Mouse (Mus musculus) splenic B cell, adult 2 months (primary cell): ENCODE measurements around the gene Nkapd1.
A peak's percentile ranks its signal among the peaks of the same experiment; 100 is the strongest.

Experiments
- DNase-seq: peaks from one replicate; pipeline ENCODE4 v3.0.0-alpha.2; 2011; ENCODE audit warnings: low read depth, low spot score
- H3K27me3 ChIP-seq: 2 replicates; pipeline ENCODE4 v1.6.1; 2012; ENCODE audit warnings: mild to moderate bottlenecking, low read length, moderate library complexity, mixed read lengths; ENCODE audit not compliant: control insufficient read depth, poor library complexity, insufficient read depth, severe bottlenecking
- H3K36me3 ChIP-seq: 2 replicates; pipeline ENCODE4 v1.6.1; 2012; ENCODE audit warnings: mild to moderate bottlenecking, low read length, moderate library complexity, mixed read lengths; ENCODE audit not compliant: control insufficient read depth, poor library complexity, insufficient read depth, severe bottlenecking

Nkapd1 gene

GRCm38 (mm10) chr9:50616161-50616560, 1.1 kb downstream of the Nkapd1 start:
- no peak for DNase-seq
- peaks cover 4% of the 10 kb centered on the region; the same call in 1 of the 2 replicates for H3K36me3 ChIP-seq

GRCm38 (mm10) chr9:50612115-50612514, 5.1 kb downstream of the Nkapd1 start:
- H3K27me3 ChIP-seq, result no peaks in the 10 kb centered on the region
- no peak for DNase-seq
- H3K36me3 ChIP-seq, result peaks cover 6% of the 10 kb centered on the region; the same call in 1 of the 2 replicates

More at GRCm38 (mm10) chr9:50616161-50616560, 1.1 kb downstream of the Nkapd1 start:
- H3K27me3 ChIP-seq, result no peaks in the 10 kb centered on the region

- H3K36me3 ChIP-seq, result peaks cover 4% of the 10 kb centered on the region; the same call in 1 of the 2 replicates
- H3K27me3 ChIP-seq, result no peaks in the 10 kb centered on the region
- no peak for DNase-seq
Observed at GRCm38 (mm10) chr9:50604338-50604737, 12.9 kb downstream of the Nkapd1 start.

- peaks cover 4% of the 10 kb centered on the region; the same call in 1 of the 2 replicates for H3K36me3 ChIP-seq
- no peak for DNase-seq
- no peaks in the 10 kb centered on the region for H3K27me3 ChIP-seq
Observed at GRCm38 (mm10) chr9:50603998-50604324, 13.3 kb downstream of the Nkapd1 start.

GRCm38 (mm10) chr9:50603189-50603997, 13.9 kb downstream of the Nkapd1 start, which contains the start of the genes Sdhd and Timm8b:
Gene Sdhd (minus strand): TSS chr9:50603812.
Gene Timm8b (plus strand): TSS chr9:50603910.
- peaks cover 5% of the 10 kb centered on the region for H3K36me3 ChIP-seq
- no peaks in the 10 kb centered on the region for H3K27me3 ChIP-seq
- peak; percentile 97 for DNase-seq

GRCm38 (mm10) chr9:50602055-50602845, 15.0 kb downstream of the Nkapd1 start:
- DNase-seq, result no peak

GRCm38 (mm10) chr9:50601536-50601935, 15.7 kb downstream of the Nkapd1 start:
- Histone ChIP-seq H3K36me3 (peaks cover 5% of the 10 kb centered on the region), H3K27me3 (no peaks in the 10 kb centered on the region)
- no peak for DNase-seq

More at GRCm38 (mm10) chr9:50602055-50602845, 15.0 kb downstream of the Nkapd1 start:
- Histone ChIP-seq H3K27me3 (no peaks in the 10 kb centered on the region), H3K36me3 (peaks cover 5% of the 10 kb centered on the region)

- peaks cover 5% of the 10 kb centered on the region for H3K36me3 ChIP-seq
- no peak for DNase-seq
- H3K27me3 ChIP-seq, result no peaks in the 10 kb centered on the region
Observed at GRCm38 (mm10) chr9:50596973-50597372, 20.3 kb downstream of the Nkapd1 start.

- DNase-seq, result no peak
- no peaks in the 10 kb centered on the region for H3K27me3 ChIP-seq
- peaks cover 5% of the 10 kb centered on the region for H3K36me3 ChIP-seq
Observed at GRCm38 (mm10) chr9:50594794-50595417, 22.4 kb downstream of the Nkapd1 start.

GRCm38 (mm10) chr9:50593544-50593943, 23.7 kb downstream of the Nkapd1 start:
- H3K27me3 ChIP-seq, result no peaks in the 10 kb centered on the region
- DNase-seq, result peak; percentile 76
- H3K36me3 ChIP-seq, result no peaks in the 10 kb centered on the region

- Histone ChIP-seq H3K36me3 (no peaks in the 10 kb centered on the region), H3K27me3 (no peaks in the 10 kb centered on the region)
- no peak for DNase-seq
Observed at GRCm38 (mm10) chr9:50592955-50593354, 24.3 kb downstream of the Nkapd1 start.

GRCm38 (mm10) chr9:50590856-50591518, 26.3 kb downstream of the Nkapd1 start:
- peak; percentile 12 for DNase-seq
- Histone ChIP-seq H3K27me3 (no peaks in the 10 kb centered on the region), H3K36me3 (no peaks in the 10 kb centered on the region)

GRCm38 (mm10) chr9:50586955-50587354, 30.3 kb downstream of the Nkapd1 start:
- DNase-seq, result no peak
- no peaks in the 10 kb centered on the region for H3K36me3 ChIP-seq
- H3K27me3 ChIP-seq, result no peaks in the 10 kb centered on the region

GRCm38 (mm10) chr9:50585145-50585818, 32.0 kb downstream of the Nkapd1 start:
- no peak for DNase-seq
- Histone ChIP-seq H3K27me3 (no peaks in the 10 kb centered on the region), H3K36me3 (no peaks in the 10 kb centered on the region)
